Mouse (Mus musculus) bone marrow macrophage, adult 2 months (primary cell): ENCODE results near the gene Fancc.

ENCODE experiments used
- CTCF ChIP-seq: IDR thresholded peaks from 2 replicates; pipeline ENCODE4 v1.5.1; 2012; ENCODE audit warnings: low read depth, mild to moderate bottlenecking, low read length, moderate library complexity
- POLR2A ChIP-seq: IDR thresholded peaks from 2 replicates; pipeline ENCODE4 v1.6.1; 2012; ENCODE audit warnings: mild to moderate bottlenecking, low read depth, low read length, borderline replicate concordance

- TF ChIP-seq CTCF (no peak), POLR2A (no peak)
These were observed 207.9 kb downstream of the Fancc start for GRCm38 (mm10) chr13:63289152-63289551.
